Mouse (Mus musculus) stomach, postnatal 0 days (tissue): ENCODE measurements around the gene Fgfr2.

ENCODE experiments used
- CTCF ChIP-seq: IDR thresholded peaks from 2 replicates; pipeline ENCODE4 v1.5.1; 2016; ENCODE audit warnings: antibody characterized with exemption, low read depth, mild to moderate bottlenecking, moderate library complexity
- EP300 ChIP-seq: optimal IDR thresholded peaks from 2 replicates; pipeline ENCODE3; 2016; ENCODE audit warnings: antibody characterized with exemption

GRCm38 (mm10) chr7:133155621-133156020, 32.5 kb upstream of the Fgfr2 start:
- TF ChIP-seq CTCF (no peak), EP300 (no peak)
